Mouse (Mus musculus) heart, embryonic 14.5 days (tissue): Measurements from ENCODE around the gene Nmt1. TPM values are rescaled to one million over a fixed set of nuclear protein-coding genes. Genes with fewer than 3 reads are reported as not detected.

Experiments
- ATAC-seq: fragments of 200-750 bp; cut with Nextera tagmentation; 2 replicates; pipeline ENCODE4 v1.8.0; 2017; ENCODE audit warnings: low read depth, moderate TSS enrichment; ENCODE audit not compliant: insufficient number of reproducible peaks, insufficient read depth, low FRiP score
- H3K27ac ChIP-seq, 2 experiments: fragments of 200-500 bp in 1 of 2; fragments of 300-500 bp in 1 of 2; sonication (generic) in 1 of 2; replicated peaks in 1 of 2; 2 replicates each; pipeline ENCODE4 v1.5.1; 2012 to 2014; ENCODE audit warnings: low read depth in 2 of 2, low read length in 2 of 2, control low read depth in 1 of 2, mild to moderate bottlenecking in 1 of 2, mixed read lengths in 1 of 2; ENCODE audit not compliant: control insufficient read depth in 1 of 2, insufficient read depth in 1 of 2
- H3K27me3 ChIP-seq: fragments of 300-500 bp; sonication (generic); 2 replicates; pipeline ENCODE4 v1.6.1; 2014; ENCODE audit warnings: mild to moderate bottlenecking, low read length, control low read depth; ENCODE audit not compliant: control insufficient read depth, insufficient read depth
- H3K36me3 ChIP-seq: fragments of 300-500 bp; sonication (generic); 2 replicates; pipeline ENCODE4 v1.6.1; 2014; ENCODE audit warnings: mild to moderate bottlenecking, control low read depth, low read length, mixed read lengths; ENCODE audit not compliant: control insufficient read depth, insufficient read depth
- H3K4me1 ChIP-seq, 2 experiments: fragments of 200-500 bp in 1 of 2; fragments of 300-500 bp in 1 of 2; sonication (generic) in 1 of 2; 2 replicates each; pipeline ENCODE4 v1.6.1; 2012 to 2014; ENCODE audit warnings: low read length in 2 of 2, control low read depth in 1 of 2, mixed read lengths in 1 of 2; ENCODE audit not compliant: control insufficient read depth in 2 of 2, insufficient read depth in 2 of 2
- H3K4me2 ChIP-seq: fragments of 300-500 bp; sonication (generic); 2 replicates; pipeline ENCODE4 v1.6.1; 2014; ENCODE audit warnings: mild to moderate bottlenecking, low read length
- H3K4me3 ChIP-seq, 2 experiments: fragments of 200-500 bp in 1 of 2; fragments of 300-500 bp in 1 of 2; sonication (generic) in 1 of 2; 2 replicates each; pipeline ENCODE4 v1.5.1; 2012 to 2014; ENCODE audit warnings: low read length in 2 of 2, mild to moderate bottlenecking in 2 of 2, control low read depth in 1 of 2, low read depth in 1 of 2, moderate library complexity in 1 of 2; ENCODE audit not compliant: control insufficient read depth in 1 of 2, insufficient read depth in 1 of 2
- H3K9ac ChIP-seq: fragments of 300-500 bp; sonication (generic); 2 replicates; pipeline ENCODE4 v1.6.1; 2014; ENCODE audit warnings: mild to moderate bottlenecking, low read length
- H3K9me3 ChIP-seq: fragments of 300-500 bp; sonication (generic); 2 replicates; pipeline ENCODE4 v1.6.1; 2016; ENCODE audit warnings: low read length, control low read depth; ENCODE audit not compliant: control insufficient read depth
- WGBS: fragments of 180-500 bp; shearing (Covaris S2); extraction: QIAGEN DNeasy Blood & Tissue Kit; methylation state at CpG from one replicate; pipeline ENCODE4 v1.1.7; 2014; 5-methylcytosine and 5-hydroxymethylcytosine counted together
- polyA plus RNA-seq: library from polyadenylated mRNA; unstranded; fragments of >200 nt; fragmentation: Nextera tagmentation; extraction: Ambion mirVana; gene quantifications from 2 replicates; pipeline ENCODE4 v1.2.1, GENCODE M21; 2014

Nmt1 gene
- polyA plus RNA-seq, 1 experiment from 2014 or later: 51.7 TPM

- ATAC-seq: no peak
Observed at GRCm38 (mm10) chr11:102991681-102992080, 36.3 kb upstream of the Nmt1 start.

DNA sequence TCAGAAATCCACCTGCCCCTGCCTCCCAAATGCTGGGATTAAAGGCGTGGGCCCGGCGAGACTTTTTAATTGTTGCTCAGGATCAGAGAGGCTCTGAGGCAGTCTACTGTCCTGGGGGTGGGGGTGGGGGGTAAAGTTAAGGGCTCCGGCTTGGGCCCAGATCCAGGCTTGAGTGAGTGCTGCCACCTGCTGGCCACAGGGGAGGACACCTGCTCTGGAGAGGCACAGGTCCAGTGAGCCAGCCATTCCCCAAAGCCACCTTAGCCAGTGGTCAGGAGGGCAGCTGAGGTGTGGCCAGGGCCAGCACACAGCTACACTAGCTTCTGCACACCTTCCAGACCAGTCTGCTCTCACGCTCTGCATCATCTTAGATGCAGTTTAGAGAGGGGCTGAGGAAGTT is 35.0 kb upstream of the Nmt1 start:
- WGBS: 9% methylated on average over 5 of the region's 5 CpGs
- no peaks in the 10 kb centered on the region for H3K9me3 ChIP-seq
- peaks cover 41% of the 10 kb centered on the region for H3K36me3 ChIP-seq
- H3K4me3 ChIP-seq: no peak overlapping the region
- ATAC-seq: 0 out of 2 replicates have a peak, but pooled peaks have one; percentile 32
- H3K27me3 ChIP-seq: peaks cover 39% of the 10 kb centered on the region
- no peak overlapping the region for H3K4me2 ChIP-seq
- H3K9ac ChIP-seq: no peak overlapping the region
- H3K4me1 ChIP-seq: peaks cover 15 to 17% of the 10 kb centered on the region in 2 experiments
- H3K27ac ChIP-seq: no peak overlapping the region

More at GRCm38 (mm10) chr11:102991681-102992080, 36.3 kb upstream of the Nmt1 start:
- H3K27ac ChIP-seq: no peak overlapping the region
- peaks cover 29% of the 10 kb centered on the region for H3K36me3 ChIP-seq
- H3K4me3 ChIP-seq: peak overlapping the region; percentile 9 to 15; a peak in 3 of 4 replicates
- H3K27me3 ChIP-seq: peaks cover 39% of the 10 kb centered on the region
- peak overlapping the region; percentile 9; the same call in 1 of the 2 replicates for H3K9ac ChIP-seq
- no peaks in the 10 kb centered on the region for H3K9me3 ChIP-seq
- H3K4me2 ChIP-seq: peak overlapping the region; percentile 54
- WGBS: 4% methylated on average over 16 of the region's 16 CpGs
- H3K4me1 ChIP-seq: peaks cover 5 to 7% of the 10 kb centered on the region in 2 experiments; a peak in 2 of 4 replicates

DNA sequence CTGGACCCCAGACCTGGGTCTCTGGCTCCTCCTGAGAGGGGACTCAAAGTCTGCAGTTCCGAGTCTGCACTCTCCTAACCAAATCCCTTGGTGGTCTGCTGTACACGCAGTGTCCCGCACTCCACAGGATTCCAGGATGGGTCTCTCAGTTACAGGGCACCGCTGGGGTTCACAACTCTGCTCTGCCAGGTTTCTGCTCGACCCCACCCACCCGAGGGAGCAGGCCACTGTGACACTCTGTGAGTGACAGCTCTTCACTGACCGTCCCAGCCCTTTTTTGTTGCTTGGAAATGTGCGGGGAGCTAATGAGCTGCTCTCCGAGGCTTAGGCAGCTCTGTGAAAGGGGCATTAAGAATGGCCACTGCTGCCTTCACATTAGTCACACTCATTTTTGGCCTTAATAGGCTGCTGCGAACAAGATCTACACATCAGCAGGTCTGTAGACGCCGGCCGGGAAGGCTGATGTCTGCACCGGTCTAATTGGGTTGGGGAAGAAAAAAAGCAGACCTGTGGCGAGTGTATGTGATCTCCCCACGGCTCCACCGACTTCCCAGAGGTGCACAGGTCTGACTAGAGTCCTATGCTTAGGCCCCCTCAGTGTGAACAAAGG is 34.5 kb upstream of the Nmt1 start:
- 60% methylated on average over 17 of the region's 17 CpGs for WGBS
- Histone ChIP-seq H3K4me2 (no peak overlapping the region), H3K4me3 (no peak overlapping the region), H3K27ac (no peak overlapping the region), H3K36me3 (peaks cover 46% of the 10 kb centered on the region), H3K27me3 (peaks cover 35% of the 10 kb centered on the region), H3K4me1 (peaks cover 21 to 23% of the 10 kb centered on the region in 2 experiments), H3K9ac (no peak overlapping the region), H3K9me3 (no peaks in the 10 kb centered on the region)
- ATAC-seq: no peak

DNA sequence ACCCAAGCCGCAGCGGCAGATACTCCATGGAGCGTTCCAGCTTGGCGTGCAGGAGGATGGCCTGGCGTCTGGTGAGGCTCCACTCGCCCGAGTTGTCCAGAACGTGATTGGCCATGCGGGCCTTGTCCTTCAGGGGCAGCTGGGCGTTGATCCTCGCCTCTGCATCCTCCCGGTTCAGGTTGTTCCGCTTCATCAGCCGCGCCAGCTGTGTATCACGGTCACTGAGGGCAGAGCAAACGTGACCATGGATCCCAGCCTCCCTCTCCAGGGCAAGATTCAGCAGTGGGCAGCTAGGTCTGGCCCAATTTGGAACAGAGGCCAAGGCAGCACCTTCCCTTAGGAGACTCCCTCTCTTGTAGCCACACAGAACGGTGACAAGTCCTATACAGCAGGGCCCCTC is 33.0 kb upstream of the Nmt1 start:
- WGBS: 92% methylated on average over 18 of the region's 18 CpGs
- no peaks in the 10 kb centered on the region for H3K9me3 ChIP-seq
- ATAC-seq: no peak
- no peak overlapping the region for H3K9ac ChIP-seq
- no peak overlapping the region for H3K27ac ChIP-seq
- H3K36me3 ChIP-seq: peaks cover 49% of the 10 kb centered on the region
- peaks cover 21% of the 10 kb centered on the region for H3K27me3 ChIP-seq
- no peak overlapping the region for H3K4me3 ChIP-seq
- H3K4me1 ChIP-seq: peaks cover 33 to 37% of the 10 kb centered on the region in 2 experiments
- no peak overlapping the region for H3K4me2 ChIP-seq

GRCm38 (mm10) chr11:102996385-102996784 is 31.6 kb upstream of the Nmt1 start:
- H3K27ac ChIP-seq: no peak overlapping the region
- H3K27me3 ChIP-seq: peaks cover 11% of the 10 kb centered on the region
- no peak overlapping the region for H3K9ac ChIP-seq
- WGBS: 77% methylated on average over 7 of the region's 7 CpGs
- H3K4me3 ChIP-seq: no peak overlapping the region
- peaks cover 49% of the 10 kb centered on the region for H3K36me3 ChIP-seq
- no peak for ATAC-seq
- H3K9me3 ChIP-seq: no peaks in the 10 kb centered on the region
- H3K4me2 ChIP-seq: no peak overlapping the region
- H3K4me1 ChIP-seq: peaks cover 37 to 43% of the 10 kb centered on the region in 2 experiments

DNA sequence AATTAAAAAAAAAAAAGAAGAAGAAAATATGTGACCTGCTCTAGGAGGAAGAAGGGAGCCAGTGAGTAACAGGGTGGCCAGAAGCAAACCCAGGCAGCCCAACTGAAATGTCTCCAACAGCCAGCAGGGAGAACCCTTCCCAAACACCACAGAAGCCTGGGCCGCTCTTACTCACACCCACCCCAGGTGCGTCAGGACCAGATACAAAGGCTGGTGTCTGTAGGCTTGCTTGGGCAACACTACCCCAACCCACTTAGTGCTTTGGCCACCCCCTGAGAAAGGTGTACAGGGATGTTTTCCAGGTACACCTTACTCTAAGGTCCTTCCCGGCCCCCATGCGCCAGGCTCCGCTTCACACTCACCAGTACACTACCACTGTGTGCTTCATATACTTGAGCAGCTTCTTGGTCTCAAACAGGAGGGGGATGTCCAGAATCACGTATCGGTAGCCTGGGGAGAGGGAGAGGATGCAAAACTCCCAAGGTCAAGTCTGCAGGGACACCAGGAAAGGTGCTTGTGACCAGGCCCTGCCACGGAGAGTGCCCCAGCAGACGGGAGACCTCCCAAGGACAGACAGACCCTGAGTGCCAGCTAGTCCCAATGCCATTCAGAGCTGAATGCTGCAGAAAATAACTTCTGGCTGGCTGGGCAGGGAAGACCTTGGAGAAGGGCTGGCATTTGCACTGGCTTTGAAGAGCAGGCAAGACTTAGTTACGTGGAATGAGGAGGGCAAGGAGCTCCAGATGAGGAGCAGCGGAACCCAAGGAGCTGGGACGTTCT is 30.8 kb upstream of the Nmt1 start:
- no peak for ATAC-seq
- H3K27ac ChIP-seq: no peak overlapping the region
- H3K27me3 ChIP-seq: peaks cover 5% of the 10 kb centered on the region
- peaks cover 49% of the 10 kb centered on the region for H3K36me3 ChIP-seq
- no peak overlapping the region for H3K4me2 ChIP-seq
- peak overlapping the region; percentile 61; the same call in 1 of the 2 replicates for H3K9ac ChIP-seq
- no peak overlapping the region for H3K4me3 ChIP-seq
- peaks cover 33 to 40% of the 10 kb centered on the region in 2 experiments for H3K4me1 ChIP-seq
- WGBS: 90% methylated on average over 12 of the region's 12 CpGs
- H3K9me3 ChIP-seq: no peaks in the 10 kb centered on the region

DNA sequence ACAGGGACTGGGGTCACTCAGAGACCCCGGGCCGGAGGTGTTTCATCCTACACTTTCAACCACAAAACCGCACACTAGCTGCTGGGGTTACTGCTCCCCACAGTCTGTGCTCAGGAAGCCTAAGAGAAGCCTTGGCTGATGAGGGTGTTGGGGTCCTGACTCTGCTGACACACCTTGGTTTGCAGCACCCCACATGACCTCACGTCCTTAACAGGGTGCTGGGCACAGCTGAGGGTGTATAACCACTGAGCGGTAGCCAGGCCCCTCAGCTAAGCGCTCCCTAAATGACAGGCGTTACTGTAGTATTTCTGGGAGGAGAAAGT is 29.8 kb upstream of the Nmt1 start:
- H3K4me3 ChIP-seq: no peak overlapping the region
- H3K9me3 ChIP-seq: no peaks in the 10 kb centered on the region
- peaks cover 49% of the 10 kb centered on the region for H3K36me3 ChIP-seq
- ATAC-seq: no peak
- no peaks in the 10 kb centered on the region for H3K27me3 ChIP-seq
- H3K4me1 ChIP-seq: peaks cover 33 to 41% of the 10 kb centered on the region in 2 experiments
- peak overlapping the region; percentile 44 for H3K4me2 ChIP-seq
- 58% methylated on average over 7 of the region's 7 CpGs for WGBS
- H3K9ac ChIP-seq: peak overlapping the region; percentile 61
- peak overlapping the region; percentile 84 to 90 for H3K27ac ChIP-seq
